Mouse (Mus musculus): ENCODE data around the gene Tnfrsf23.
"Not testable (repeated sequence)": the region's sequence is repeated elsewhere in the genome, so short reads cannot be mapped to it uniquely, and the experiment has no call there.

DNA sequence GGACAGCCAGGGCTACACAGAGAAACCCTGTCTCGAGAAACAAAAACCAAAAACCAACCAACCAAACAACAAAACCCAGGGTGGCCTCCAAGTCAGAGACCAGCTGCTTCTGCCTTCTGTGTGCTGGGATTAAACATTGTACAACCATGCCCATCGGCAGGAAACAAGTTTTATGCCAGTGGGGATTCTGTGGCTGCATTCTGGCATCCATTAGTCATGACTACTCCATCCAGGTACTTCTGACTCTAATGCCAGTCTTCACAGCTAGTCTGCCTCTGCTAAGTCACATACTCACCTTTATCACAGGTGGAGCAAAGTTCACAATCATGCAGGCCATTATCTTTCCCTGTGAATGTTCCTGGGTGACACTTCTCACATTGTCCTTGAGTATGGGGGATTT, 6.0 kb downstream of the Tnfrsf23 start:
- TF ChIP-seq CTCF, POLR2A (IDR thresholded peaks at IDR 0.05; ENCODE audit: extremely low read depth, insufficient read depth, low read length): not testable (repeated sequence)
